Mouse (Mus musculus): ENCODE measurements around the gene Nusap1. TPM values are rescaled to one million over a fixed set of nuclear protein-coding genes. Genes with fewer than 3 reads are reported as not detected.
A peak's percentile ranks its signal among the peaks of the same experiment; 100 is the strongest.
"Not testable (repeated sequence)": the region's sequence is repeated elsewhere in the genome, so short reads cannot be mapped to it uniquely, and the experiment has no call there.

Gene Nusap1
- polyA plus RNA-seq, 2 experiments, result 37.8 to 51.9 TPM

- no peak overlapping the region for H3K4me3 ChIP-seq (replicated peaks; ENCODE audit: low read length)
- H3K27me3 ChIP-seq (ENCODE audit: control insufficient read depth, insufficient read depth, low read length), result no peaks in the 10 kb centered on the region
- H3K9ac ChIP-seq (ENCODE audit: low read depth, low read length, severe bottlenecking), result no peak overlapping the region
- WGBS, result 82% methylated on average over 6 of the region's 6 CpGs
- no peak overlapping the region for H3K4me2 ChIP-seq (replicated peaks; ENCODE audit: low read depth, low read length, severe bottlenecking)
- DNase-seq (ENCODE audit: low spot score) (no peak), ATAC-seq (ENCODE audit: low FRiP score, low read depth) (no peak)
- peaks cover 74% of the 10 kb centered on the region for H3K36me3 ChIP-seq (ENCODE audit: control insufficient read depth, insufficient read depth, low read length)
- no peak overlapping the region for H3K27ac ChIP-seq (replicated peaks; ENCODE audit: low read depth, low read length)
- H3K9me3 ChIP-seq (ENCODE audit: control insufficient read depth, low read length), result no peaks in the 10 kb centered on the region
- H3K4me1 ChIP-seq (ENCODE audit: control insufficient read depth, insufficient read depth, low read length), result no peaks in the 10 kb centered on the region
- TF ChIP-seq POLR2A (IDR thresholded peaks at IDR 0.05; ENCODE audit: borderline replicate concordance, extremely low read depth, insufficient read depth, insufficient read length), result no peak
Observed at GRCm38 (mm10) chr2:119605361-119605973, 12.6 kb upstream of the Nusap1 start.

GRCm38 (mm10) chr2:119607023-119607422, 11.1 kb upstream of the Nusap1 start:
- H3K4me2 ChIP-seq (replicated peaks; ENCODE audit: low read depth, low read length, severe bottlenecking), result no peak overlapping the region
- no peak for TF ChIP-seq POLR2A (IDR thresholded peaks at IDR 0.05; ENCODE audit: borderline replicate concordance, extremely low read depth, insufficient read depth, insufficient read length)
- 97% methylated on average over 4 of the region's 4 CpGs for WGBS

DNA sequence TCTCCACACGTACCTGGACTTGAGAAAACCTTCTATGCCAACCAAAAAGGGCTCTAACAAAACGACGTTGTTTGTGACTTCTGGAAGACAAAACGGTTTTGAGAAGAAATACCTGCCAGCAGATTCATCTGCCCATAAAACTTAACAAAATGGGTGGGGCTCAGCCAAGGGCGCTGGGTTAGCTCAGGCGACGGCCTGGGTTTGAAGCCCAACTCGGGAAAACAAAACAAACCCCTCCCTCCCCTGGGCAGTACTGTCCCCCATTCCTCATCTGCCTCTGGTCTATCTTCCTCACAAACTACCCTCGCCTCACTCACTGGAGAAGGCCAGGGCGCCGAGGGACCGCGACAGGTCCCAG, 278 bp upstream of the Nusap1 start:
- H3K9ac ChIP-seq (ENCODE audit: low read depth, low read length, severe bottlenecking), result peak overlapping the region; percentile 57
- peak overlapping the region; percentile 68 for H3K4me2 ChIP-seq (replicated peaks; ENCODE audit: low read depth, low read length, severe bottlenecking)
- H3K36me3 ChIP-seq (ENCODE audit: control insufficient read depth, insufficient read depth, low read length), result no peaks in the 10 kb centered on the region
- under 1% methylated on average over 13 of the region's 13 CpGs for WGBS
- no peaks in the 10 kb centered on the region for H3K9me3 ChIP-seq (ENCODE audit: control insufficient read depth, low read length)
- no peak; the same call in 1 of the 2 replicates for ATAC-seq (ENCODE audit: low FRiP score, low read depth)
- TF ChIP-seq POLR2A (IDR thresholded peaks at IDR 0.05; ENCODE audit: borderline replicate concordance, extremely low read depth, insufficient read depth, insufficient read length), result no peak
- no peaks in the 10 kb centered on the region for H3K27me3 ChIP-seq (ENCODE audit: control insufficient read depth, insufficient read depth, low read length)
- no peak overlapping the region for H3K27ac ChIP-seq (replicated peaks; ENCODE audit: low read depth, low read length)
- DNase-seq (ENCODE audit: low spot score), result peak; percentile 7
- H3K4me1 ChIP-seq (ENCODE audit: control insufficient read depth, insufficient read depth, low read length), result peaks cover 8% of the 10 kb centered on the region; the same call in 1 of the 2 replicates
- H3K4me3 ChIP-seq (replicated peaks; ENCODE audit: low read length), result peak overlapping the region; percentile 65

More at GRCm38 (mm10) chr2:119607023-119607422, 11.1 kb upstream of the Nusap1 start:
- Histone ChIP-seq H3K4me1 (ENCODE audit: control insufficient read depth, insufficient read depth, low read length) (no peaks in the 10 kb centered on the region), H3K27me3 (ENCODE audit: control insufficient read depth, insufficient read depth, low read length) (no peaks in the 10 kb centered on the region), H3K9ac (ENCODE audit: low read depth, low read length, severe bottlenecking) (no peak overlapping the region), H3K9me3 (ENCODE audit: control insufficient read depth, low read length) (no peaks in the 10 kb centered on the region), H3K36me3 (ENCODE audit: control insufficient read depth, insufficient read depth, low read length) (peaks cover 61% of the 10 kb centered on the region), H3K27ac (replicated peaks; ENCODE audit: low read depth, low read length) (no peak overlapping the region), H3K4me3 (replicated peaks; ENCODE audit: low read length) (no peak overlapping the region)
- DNase-seq (ENCODE audit: low spot score) (no peak), ATAC-seq (ENCODE audit: low FRiP score, low read depth) (no peak)

DNA sequence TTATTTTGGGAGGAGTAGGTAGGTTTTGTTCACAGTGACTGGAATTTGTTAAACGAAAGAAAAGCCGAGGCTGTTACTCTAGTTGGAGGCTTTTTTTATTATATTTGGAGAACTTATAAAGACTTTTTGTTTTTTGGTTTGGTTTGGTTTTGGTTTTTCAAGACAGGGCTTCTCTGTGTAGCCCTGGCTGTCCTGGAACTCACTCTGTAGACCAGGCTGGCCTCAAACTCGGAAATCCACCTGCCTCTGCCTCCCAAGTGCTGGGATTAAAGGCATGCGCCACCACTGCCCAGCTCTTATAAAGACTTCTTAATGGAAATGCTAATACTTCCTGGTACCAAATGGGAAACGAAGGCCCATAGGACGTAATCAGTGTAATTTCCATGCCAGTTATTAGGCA, 904 bp downstream of the Nusap1 start:
- H3K36me3 ChIP-seq (ENCODE audit: control insufficient read depth, insufficient read depth, low read length); ATAC-seq (ENCODE audit: low FRiP score, low read depth); H3K4me1 ChIP-seq (ENCODE audit: control insufficient read depth, insufficient read depth, low read length); DNase-seq (ENCODE audit: low spot score); H3K9me3 ChIP-seq (ENCODE audit: control insufficient read depth, low read length); H3K27me3 ChIP-seq (ENCODE audit: control insufficient read depth, insufficient read depth, low read length): not testable (repeated sequence)
- Histone ChIP-seq H3K4me2 (replicated peaks; ENCODE audit: low read depth, low read length, severe bottlenecking) (peak overlapping the region; percentile 63), H3K27ac (replicated peaks; ENCODE audit: low read depth, low read length) (0 out of 2 replicates have a peak overlapping the region, but pooled peaks have one; percentile 53), H3K9ac (ENCODE audit: low read depth, low read length, severe bottlenecking) (peak overlapping the region; percentile 55), H3K4me3 (replicated peaks; ENCODE audit: low read length) (peak overlapping the region; percentile 65)
- WGBS, result 12% methylated on average over 6 of the region's 6 CpGs

DNA sequence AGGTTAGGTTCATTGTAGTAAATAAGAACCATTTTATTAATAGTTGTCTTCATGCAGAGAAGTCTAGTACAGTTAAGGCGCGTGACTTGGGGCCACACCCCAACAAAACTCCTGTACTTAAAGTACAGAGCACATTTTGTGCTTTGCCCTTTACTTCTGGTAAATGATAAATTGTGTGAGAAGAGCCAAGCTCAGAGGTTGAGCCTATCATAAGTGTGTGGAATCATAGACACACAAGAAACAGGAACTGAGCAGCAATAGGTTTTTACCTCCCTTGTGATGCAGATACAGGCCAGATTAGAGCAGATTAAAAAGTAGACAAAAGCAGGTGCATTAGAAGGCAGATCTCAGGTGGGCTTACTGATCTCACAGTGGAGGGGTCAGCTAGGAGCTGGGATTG, 3.2 kb downstream of the Nusap1 start:
- DNase-seq (ENCODE audit: low spot score) (no peak), ATAC-seq (ENCODE audit: low FRiP score, low read depth) (no peak)
- no peaks in the 10 kb centered on the region for H3K27me3 ChIP-seq (ENCODE audit: control insufficient read depth, insufficient read depth, low read length)
- H3K9ac ChIP-seq (ENCODE audit: low read depth, low read length, severe bottlenecking), result no peak overlapping the region
- no peak overlapping the region for H3K27ac ChIP-seq (replicated peaks; ENCODE audit: low read depth, low read length)
- no peak for TF ChIP-seq POLR2A (IDR thresholded peaks at IDR 0.05; ENCODE audit: borderline replicate concordance, extremely low read depth, insufficient read depth, insufficient read length)
- H3K9me3 ChIP-seq (ENCODE audit: control insufficient read depth, low read length), result no peaks in the 10 kb centered on the region
- H3K36me3 ChIP-seq (ENCODE audit: control insufficient read depth, insufficient read depth, low read length), result peaks cover 25% of the 10 kb centered on the region
- 95% methylated on average over 2 of the region's 2 CpGs for WGBS
- H3K4me3 ChIP-seq (replicated peaks; ENCODE audit: low read length), result no peak overlapping the region
- H3K4me1 ChIP-seq (ENCODE audit: control insufficient read depth, insufficient read depth, low read length), result peaks cover 8% of the 10 kb centered on the region; the same call in 1 of the 2 replicates
- peak overlapping the region; percentile 2; the same call in 1 of the 2 replicates for H3K4me2 ChIP-seq (replicated peaks; ENCODE audit: low read depth, low read length, severe bottlenecking)

Measured in limb, embryonic 14.5 days (tissue).